Mouse (Mus musculus) brain, adult 2 months (tissue): ENCODE results near the gene Cdkn1a.
"Not testable (repeated sequence)": the region's sequence is repeated elsewhere in the genome, so short reads cannot be mapped to it uniquely, and the experiment has no call there.

Experiments
- DNase-seq: peaks from one replicate; pipeline ENCODE4 v3.0.0; 2011; ENCODE audit warnings: low read depth, low spot score

The Cdkn1a gene

GRCm38 (mm10) chr17:29081618-29082381, 9.0 kb upstream of the Cdkn1a start:
- DNase-seq = peak; percentile 82

DNA sequence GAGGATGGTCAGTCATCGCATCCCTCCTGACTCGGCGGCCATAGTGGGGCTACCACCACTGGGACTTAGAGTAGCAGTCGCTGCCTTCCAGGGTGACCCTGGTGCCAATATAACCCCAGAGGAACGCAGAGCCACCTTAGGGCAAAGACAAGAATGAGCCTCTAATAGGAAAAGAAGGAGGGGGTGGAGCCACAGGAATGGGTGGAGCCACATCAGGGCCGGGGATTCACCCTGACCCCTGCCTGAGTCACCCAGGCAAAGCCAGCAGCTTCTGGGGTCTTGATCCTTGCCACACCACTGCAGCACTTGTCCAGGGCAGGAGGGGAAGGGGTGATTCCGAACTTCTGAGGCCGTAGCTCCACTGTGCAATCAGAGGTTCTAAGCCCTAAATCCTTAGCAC, 7.2 kb upstream of the Cdkn1a start:
- no peak for DNase-seq

DNA sequence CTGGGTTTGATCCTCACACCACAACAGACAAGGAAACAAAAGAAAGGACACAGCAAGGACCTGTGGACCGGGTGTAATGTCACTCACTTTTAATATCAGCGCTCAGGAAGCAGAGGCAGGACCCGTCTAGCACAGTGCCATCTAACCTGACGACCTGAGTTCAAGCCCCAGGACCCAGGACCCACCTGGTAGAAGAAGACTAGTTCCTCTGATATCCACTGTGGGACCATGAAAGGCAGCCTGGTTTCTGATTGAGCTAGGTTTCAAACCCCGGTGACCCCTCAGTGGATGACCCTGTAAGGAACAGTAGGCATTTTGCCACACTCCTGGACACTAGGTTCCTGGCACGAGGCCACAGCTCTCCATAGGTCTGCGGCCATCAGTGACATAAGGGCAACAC, 6.1 kb upstream of the Cdkn1a start:
- DNase-seq = no peak

- no peak for DNase-seq
These were observed 5.5 kb upstream of the Cdkn1a start for GRCm38 (mm10) chr17:29085266-29085665.

DNA sequence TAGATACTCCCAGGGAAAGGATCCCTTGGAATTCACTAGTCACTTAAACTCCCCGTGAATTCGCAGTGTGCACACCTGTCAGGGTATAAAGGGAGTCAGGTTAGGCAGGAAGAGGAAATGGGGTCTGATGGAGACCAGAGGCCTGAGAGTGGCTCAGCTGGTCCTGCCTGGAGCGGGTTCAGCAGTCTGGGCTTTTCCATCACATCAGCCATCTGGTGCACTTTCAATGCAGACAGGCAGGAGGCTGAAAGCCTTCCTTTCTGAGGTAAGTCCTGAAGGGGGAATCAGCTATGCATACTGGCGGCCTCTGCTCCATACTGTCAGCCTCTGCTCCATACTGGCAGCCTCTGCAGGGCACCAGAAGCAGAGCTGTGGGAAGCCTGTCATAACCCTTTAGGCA, 3.9 kb upstream of the Cdkn1a start:
- DNase-seq = no peak

DNA sequence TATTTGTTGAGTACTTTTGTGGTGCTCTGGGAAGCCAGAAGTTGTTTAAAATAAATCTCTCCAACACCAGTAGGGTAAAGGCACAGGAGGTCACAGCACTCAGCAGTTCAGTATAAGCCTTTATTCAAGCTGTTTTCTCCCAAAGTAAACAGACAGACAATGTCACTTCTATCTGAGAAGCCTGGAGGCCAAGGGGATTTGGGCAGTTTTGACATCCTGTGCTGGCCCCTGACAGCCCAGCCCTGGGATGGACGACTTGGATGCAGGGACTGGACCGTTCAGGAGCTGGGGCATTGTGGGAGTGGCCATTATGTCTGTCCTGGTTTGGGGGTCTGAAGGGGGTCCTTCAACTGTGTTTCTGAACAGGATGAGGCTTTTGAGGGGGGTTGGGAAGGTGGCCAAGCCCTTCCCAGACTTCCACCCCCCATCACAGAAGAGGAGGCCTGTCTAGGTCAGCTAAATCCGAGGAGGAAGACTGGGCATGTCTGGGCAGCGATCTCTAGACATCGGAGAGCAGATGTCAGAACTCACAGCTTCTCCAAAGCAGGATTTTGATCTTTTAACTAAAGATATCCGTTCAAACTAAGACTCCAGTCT, 670 bp downstream of the Cdkn1a start:
- DNase-seq = no peak

DNA sequence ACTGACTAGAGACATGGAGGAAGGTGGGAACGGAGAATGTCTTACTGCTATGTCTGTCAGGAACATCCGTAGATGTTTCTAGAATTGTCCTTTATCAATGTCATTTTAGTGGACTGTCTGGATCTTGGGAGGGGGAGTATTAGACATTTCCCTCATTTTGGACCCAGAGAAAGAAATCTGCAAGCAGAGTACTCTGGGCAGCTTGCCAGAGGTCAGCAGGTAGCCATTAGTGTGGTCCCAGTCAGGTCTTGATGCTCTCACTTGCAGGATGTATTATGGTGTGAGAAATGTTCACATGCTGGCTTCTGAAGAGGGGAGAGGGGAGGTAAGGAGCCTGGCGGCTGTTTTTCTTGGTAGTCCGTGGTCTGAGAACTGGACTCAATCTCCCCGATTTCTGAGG, 1.7 kb downstream of the Cdkn1a start:
- DNase-seq = no peak

GRCm38 (mm10) chr17:29093110-29093952, 2.6 kb downstream of the Cdkn1a start:
- DNase-seq = peak; percentile 88

DNA sequence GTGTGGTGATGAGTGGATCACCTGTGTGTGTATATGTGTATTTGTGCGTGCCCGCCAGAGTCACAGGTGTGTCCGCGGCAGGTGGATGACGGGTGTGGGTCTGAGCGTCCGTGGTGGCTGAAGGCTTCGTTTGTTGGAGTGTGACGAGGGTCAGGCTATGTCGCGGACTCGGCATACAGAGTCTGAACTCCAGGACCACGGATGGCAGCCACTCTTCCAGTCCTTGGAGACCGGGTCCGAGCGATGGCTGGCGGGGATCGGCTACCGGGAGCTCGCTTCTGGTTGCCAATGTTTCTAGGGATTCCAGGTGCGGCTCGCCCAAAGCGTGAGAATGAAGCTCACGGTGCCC, 3.2 kb downstream of the Cdkn1a start:
- DNase-seq = no peak

- peak; percentile 40 for DNase-seq
These were observed 3.8 kb downstream of the Cdkn1a start for GRCm38 (mm10) chr17:29094310-29095181.

- DNase-seq = peak; percentile 99
These were observed 4.5 kb downstream of the Cdkn1a start for GRCm38 (mm10) chr17:29095201-29095733.

DNA sequence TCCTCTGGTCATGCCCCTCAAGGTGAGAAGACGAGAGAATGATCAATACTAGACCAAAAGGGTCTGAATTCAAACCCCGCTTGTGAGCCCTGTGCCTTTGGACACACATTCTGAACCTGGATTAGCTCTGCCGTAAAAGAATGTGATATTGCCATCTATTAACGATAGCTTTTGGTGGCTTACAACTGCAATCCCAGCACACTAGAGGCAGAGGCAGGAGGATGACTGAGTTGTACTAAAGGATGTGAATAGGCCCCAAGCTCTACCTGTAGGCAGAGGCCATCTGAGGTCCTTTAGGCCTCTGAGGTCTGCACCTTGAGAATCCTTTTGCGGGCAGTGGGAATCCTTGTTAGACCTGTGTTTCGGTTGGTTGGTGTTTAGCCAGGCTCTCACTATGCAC, 5.5 kb downstream of the Cdkn1a start:
- no peak for DNase-seq

DNA sequence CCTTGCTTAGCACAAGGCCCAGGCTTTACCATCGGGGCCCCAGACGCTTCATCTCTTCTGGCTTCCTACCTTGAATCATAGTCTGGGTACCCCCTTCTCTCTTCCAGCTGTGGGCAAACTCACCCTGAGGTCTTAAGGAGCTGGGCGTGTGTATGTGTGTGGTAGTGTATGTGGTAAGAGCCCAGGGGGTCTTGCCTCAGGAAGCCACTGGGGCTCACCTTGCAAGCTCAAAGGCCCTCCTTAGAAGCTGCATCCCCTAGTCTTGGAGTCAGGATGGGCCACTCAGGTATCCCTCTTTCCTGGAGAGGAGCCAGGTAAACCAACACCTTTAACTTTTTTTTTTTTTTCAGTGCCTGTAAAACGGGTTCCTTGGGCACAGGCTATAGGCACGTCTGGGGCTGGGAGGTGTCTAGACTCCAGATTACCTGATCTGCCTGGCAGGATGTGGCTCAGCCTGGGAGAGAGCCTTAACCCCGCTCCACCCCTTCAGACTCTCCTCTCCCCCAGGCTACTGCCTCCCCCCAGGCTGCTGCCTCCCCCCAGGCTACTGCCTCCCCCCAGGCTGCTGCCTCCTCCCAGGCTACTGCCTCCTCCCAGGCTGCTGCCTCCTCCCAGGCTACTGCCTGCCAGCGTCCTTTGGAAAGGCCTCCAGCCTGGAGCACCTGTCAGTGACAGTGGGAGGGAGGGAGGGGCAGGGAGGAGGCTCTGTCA, 6.2 kb downstream of the Cdkn1a start:
- peak; percentile 58 for DNase-seq

DNA sequence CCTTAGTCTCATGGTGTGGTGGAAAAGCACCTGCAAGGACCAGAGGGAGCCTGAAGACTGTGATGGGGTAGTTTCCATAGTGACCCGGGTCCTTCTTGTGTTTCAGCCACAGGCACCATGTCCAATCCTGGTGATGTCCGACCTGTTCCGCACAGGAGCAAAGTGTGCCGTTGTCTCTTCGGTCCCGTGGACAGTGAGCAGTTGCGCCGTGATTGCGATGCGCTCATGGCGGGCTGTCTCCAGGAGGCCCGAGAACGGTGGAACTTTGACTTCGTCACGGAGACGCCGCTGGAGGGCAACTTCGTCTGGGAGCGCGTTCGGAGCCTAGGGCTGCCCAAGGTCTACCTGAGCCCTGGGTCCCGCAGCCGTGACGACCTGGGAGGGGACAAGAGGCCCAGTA, 7.5 kb downstream of the Cdkn1a start:
- DNase-seq = no peak

DNA sequence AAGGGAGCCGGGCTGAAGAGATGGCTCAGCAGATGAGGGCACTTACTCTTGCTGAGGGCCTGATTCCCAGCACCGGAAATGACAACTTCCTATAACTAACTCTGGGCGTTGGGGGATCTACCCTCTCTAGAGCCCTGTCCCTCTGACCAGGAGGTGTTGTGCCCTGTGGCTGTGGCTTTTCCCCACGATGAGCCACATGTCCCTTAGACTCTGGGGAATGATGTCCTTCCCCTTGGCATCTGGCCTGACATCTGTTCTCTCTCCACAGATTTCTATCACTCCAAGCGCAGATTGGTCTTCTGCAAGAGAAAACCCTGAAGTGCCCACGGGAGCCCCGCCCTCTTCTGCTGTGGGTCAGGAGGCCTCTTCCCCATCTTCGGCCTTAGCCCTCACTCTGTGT, 8.3 kb downstream of the Cdkn1a start:
- no peak for DNase-seq

GRCm38 (mm10) chr17:29100627-29101026, 9.9 kb downstream of the Cdkn1a start:
- DNase-seq = no peak

GRCm38 (mm10) chr17:29110356-29110755, 19.6 kb downstream of the Cdkn1a start:
- not testable (repeated sequence) for DNase-seq

GRCm38 (mm10) chr17:29111332-29111731, 20.6 kb downstream of the Cdkn1a start:
- no peak for DNase-seq

DNA sequence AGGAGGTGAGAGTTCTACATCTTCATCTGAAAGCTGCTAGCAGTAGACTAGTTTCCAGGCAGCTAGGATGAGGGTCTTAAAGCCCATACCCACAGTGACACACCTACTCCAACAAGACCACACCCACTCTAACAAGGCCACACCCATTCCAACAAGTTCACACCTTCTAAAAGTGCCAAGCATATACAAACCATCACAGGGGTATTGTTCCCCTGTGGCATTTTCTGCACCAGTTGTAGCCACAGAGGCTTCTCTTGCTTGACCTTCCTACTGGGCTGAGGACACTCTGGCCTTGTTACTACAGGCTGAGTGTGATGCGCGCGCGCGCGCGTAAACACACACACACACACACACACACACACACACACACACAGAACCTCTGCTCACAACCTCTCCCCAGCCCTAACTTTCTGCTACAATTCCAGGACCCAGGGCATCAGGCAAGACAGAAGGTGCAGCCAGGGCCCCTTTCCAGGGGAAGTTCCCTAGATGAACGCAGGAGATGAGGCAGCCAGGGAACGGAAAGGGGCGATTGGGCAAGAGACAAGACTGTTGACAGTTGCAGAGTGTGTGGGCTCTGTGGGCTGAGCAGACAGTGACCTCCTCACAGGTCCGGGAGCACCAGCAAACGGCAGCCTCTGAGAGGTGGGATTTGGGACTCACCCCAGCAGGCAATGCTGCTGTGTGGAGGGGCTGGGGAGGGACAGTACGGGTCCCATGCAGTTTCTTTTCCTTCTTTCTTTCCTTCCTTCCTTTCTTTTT, 23.0 kb downstream of the Cdkn1a start, which contains the start of gene Rab44:
Gene Rab44, plus strand, starts transcription at position 555 of the 762 bp plus-strand sequence.
- DNase-seq = no peak

DNA sequence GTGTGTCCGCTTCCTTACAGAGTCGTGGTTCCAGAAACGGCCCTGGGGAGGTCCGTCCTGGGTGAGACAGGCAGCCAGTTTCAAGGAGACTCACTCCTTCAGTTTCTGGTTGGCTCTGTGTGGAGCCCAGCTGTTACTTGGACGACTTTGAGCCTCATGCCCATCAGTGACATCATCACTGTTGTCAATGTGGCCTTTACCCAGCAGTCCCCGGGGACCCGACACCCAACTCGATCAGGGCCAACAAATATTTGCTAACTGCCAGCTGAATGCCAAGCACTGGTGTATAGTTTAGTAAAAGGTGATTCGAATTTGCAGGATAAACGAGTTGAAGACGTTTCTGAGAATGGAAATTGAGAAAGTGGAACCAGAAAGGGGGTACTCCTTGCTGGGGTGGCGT, 25.2 kb downstream of the Cdkn1a start:
- no peak for DNase-seq
